8 mouse cellular contexts compared by ENCODE assay signal in genomic region chr2:91517186-91517585, GRCm38 (mm10). TPM values are rescaled to one million over a fixed set of nuclear protein-coding genes. Genes with fewer than 3 reads are reported as not detected.
DNase-seq lines count a peak whose midpoint lies in the region; ATAC-seq and TF ChIP-seq lines count a peak whose summit lies in the region.
"Had no signal": no experiment of that assay in that cellular context is flagged by ENCODE, and none has a peak within 500 bp of the region (broad histone marks: within the 10 kb centered on the region; RNA-seq: fewer than 3 reads in every experiment).

No protein-coding gene starts in this region.

- peaks cover 21% of the 10 kb centered on the region for H3K36me3 ChIP-seq in embryonic facial prominence, embryonic 14.5 days (ENCODE audit: control insufficient read depth, insufficient read depth, low read length)

- no peaks in the 10 kb centered on the region for H3K9me3 ChIP-seq in embryonic facial prominence, embryonic 14.5 days (ENCODE audit: control insufficient read depth, low read length)

- H3K27me3 ChIP-seq in embryonic facial prominence, embryonic 14.5 days (replicated peaks; ENCODE audit: control insufficient read depth, insufficient read depth, low read length), result no peaks in the 10 kb centered on the region

- no peak overlapping the region for H3K9ac ChIP-seq in embryonic facial prominence, embryonic 14.5 days (ENCODE audit: low read depth, low read length)

- intact Hi-C loops in left cerebral cortex, adult 2 months (cut with DNase I), result no loop called here
- intact Hi-C loops in left cerebral cortex, postnatal 10 days (cut with DNase I), result no loop called here
- intact Hi-C loops in left cerebral cortex, postnatal 4 days (cut with DNase I), result no loop called here

- H3K4me3 ChIP-seq in left cerebral cortex, adult 2 months, result no peak overlapping the region
- no peak overlapping the region for H3K4me3 ChIP-seq in embryonic facial prominence, embryonic 14.5 days (ENCODE audit: low read depth, low read length)

- TF ChIP-seq CTCF in left cerebral cortex, adult 2 months (IDR thresholded peaks at IDR 0.05), result no peak; the same call in 1 of the 2 replicates

- H3K27ac ChIP-seq in left cerebral cortex, adult 2 months, result peak overlapping the region; percentile 34; the same call in 1 of the 2 replicates
- H3K27ac ChIP-seq in embryonic facial prominence, embryonic 14.5 days (replicated peaks; ENCODE audit: low read depth, low read length), result 0 out of 2 replicates have a peak overlapping the region, but pooled peaks have one; percentile 11

- H3K4me1 ChIP-seq in embryonic facial prominence, embryonic 14.5 days (ENCODE audit: control insufficient read depth, insufficient read depth, low read length), result no peaks in the 10 kb centered on the region

- DNase-seq in left cerebral cortex, adult 2 months (ENCODE audit: extremely low spot score in 1 of 2, low spot score in 2 of 2), result no peak
- DNase-seq in left cerebral cortex, postnatal 10 days (ENCODE audit: extremely low spot score in 1 of 2, low spot score in 2 of 2), result no peak
- DNase-seq in adipocyte (ENCODE audit: low spot score), result peak; percentile 72
- DNase-seq in embryonic facial prominence, embryonic 14.5 days (ENCODE audit: low spot score), result peak; percentile 34
- peak; percentile 29 for DNase-seq in lung, postnatal 25 days (ENCODE audit: low spot score)
- DNase-seq in cerebellum, adult 9-11 months, result no peak
- no peak for DNase-seq in left cerebral cortex, postnatal 4 days
- DNase-seq: adrenal gland, adult 8-10 months had no signal

- 9% methylated on average over 2 of the region's 2 CpGs for WGBS in embryonic facial prominence, embryonic 14.5 days

- no peak overlapping the region for H3K4me2 ChIP-seq in embryonic facial prominence, embryonic 14.5 days (ENCODE audit: low read depth, low read length)

- ATAC-seq in embryonic facial prominence, embryonic 14.5 days (ENCODE audit: low read depth), result peak; percentile 72; the same call in 1 of the 2 replicates

RNA-seq across cellular contexts. Expression of gene Ckap5, which starts 9.4 kb away (rescaled TPM):
- 100 to 1,000 TPM; 120 to 134 TPM for total RNA-seq in left cerebral cortex, adult 2 months (2021)
- total RNA-seq in left cerebral cortex, postnatal 10 days (2021), result 100 to 1,000 TPM; 130 to 145 TPM
- 65.7 and 75.8 TPM in 2 replicates for polyA plus RNA-seq in embryonic facial prominence, embryonic 14.5 days (2014; fragmentation: Nextera tagmentation; extraction: Ambion mirVana)
- 100 to 1,000 TPM; 156 to 163 TPM for total RNA-seq in left cerebral cortex, postnatal 4 days (2021)

RNA-seq across cellular contexts. Expression of gene Lrp4, which starts 59.9 kb away (rescaled TPM):
- total RNA-seq in left cerebral cortex, adult 2 months (2021), result 10 to 100 TPM; 25.3 to 27.3 TPM
- 10 to 100 TPM; 26.3 to 26.4 TPM for total RNA-seq in left cerebral cortex, postnatal 10 days (2021)
- 7.3 and 7.6 TPM in 2 replicates for polyA plus RNA-seq in embryonic facial prominence, embryonic 14.5 days (2014; fragmentation: Nextera tagmentation; extraction: Ambion mirVana)
- total RNA-seq in left cerebral cortex, postnatal 4 days (2021), result 10 to 100 TPM; 14.4 to 15.4 TPM

Comparison
In these comparisons a context has a peak if more than half of its experiments do, and no peak if none do; other contexts are left out.
1. DNase-seq: peak in adipocyte (single experiment), embryonic facial prominence, embryonic 14.5 days (single experiment) and lung, postnatal 25 days (single experiment); none in left cerebral cortex, adult 2 months (0 of 2), left cerebral cortex, postnatal 10 days (0 of 2), cerebellum, adult 9-11 months (single experiment) and left cerebral cortex, postnatal 4 days (single experiment).